Mouse (Mus musculus) limb, embryonic 14.5 days (tissue): ENCODE results near the gene Gata2. TPM values are rescaled to one million over a fixed set of nuclear protein-coding genes. Genes with fewer than 3 reads are reported as not detected.

Experiments used
- ATAC-seq: fragments of 200-750 bp; cut with Nextera tagmentation; 2 replicates; pipeline ENCODE4 v1.8.0; 2017; ENCODE audit warnings: low read depth, moderate number of reproducible peaks, moderate TSS enrichment; ENCODE audit not compliant: low FRiP score
- DNase-seq: peaks from one replicate; pipeline ENCODE4 v3.0.0-alpha.2; 2015; ENCODE audit warnings: low spot score
- H3K27ac ChIP-seq: fragments of 300-500 bp; sonication (generic); replicated peaks from 2 replicates; pipeline ENCODE4 v1.5.1; 2014; ENCODE audit warnings: low read depth, mild to moderate bottlenecking, low read length, moderate library complexity, mixed read lengths
- H3K27me3 ChIP-seq: fragments of 300-500 bp; sonication (generic); 2 replicates; pipeline ENCODE4 v1.6.1; 2014; ENCODE audit warnings: low read length, mixed read lengths; ENCODE audit not compliant: control insufficient read depth, insufficient read depth
- H3K36me3 ChIP-seq: fragments of 300-500 bp; sonication (generic); 2 replicates; pipeline ENCODE4 v1.6.1; 2014; ENCODE audit warnings: mild to moderate bottlenecking, low read length, moderate library complexity, mixed read lengths; ENCODE audit not compliant: control insufficient read depth, insufficient read depth
- H3K4me1 ChIP-seq: fragments of 300-500 bp; sonication (generic); 2 replicates; pipeline ENCODE4 v1.6.1; 2014; ENCODE audit warnings: antibody characterized with exemption, low read length, mixed read lengths; ENCODE audit not compliant: control insufficient read depth, insufficient read depth
- H3K4me2 ChIP-seq: fragments of 300-500 bp; sonication (generic); replicated peaks from 2 replicates; pipeline ENCODE4 v1.6.1; 2014; ENCODE audit warnings: low read depth, mild to moderate bottlenecking, low read length, moderate library complexity; ENCODE audit not compliant: severe bottlenecking
- H3K4me3 ChIP-seq: fragments of 300-500 bp; sonication (generic); replicated peaks from 2 replicates; pipeline ENCODE4 v1.5.1; 2014; ENCODE audit warnings: low read length
- H3K9ac ChIP-seq: fragments of 300-500 bp; sonication (generic); 2 replicates; pipeline ENCODE4 v1.6.1; 2014; ENCODE audit warnings: mild to moderate bottlenecking, low read depth, low read length, moderate library complexity; ENCODE audit not compliant: severe bottlenecking
- H3K9me3 ChIP-seq: fragments of 300-500 bp; sonication (generic); 2 replicates; pipeline ENCODE4 v1.6.1; 2016; ENCODE audit warnings: low read length; ENCODE audit not compliant: control insufficient read depth
- POLR2A ChIP-seq: fragments of 200-500 bp; IDR thresholded peaks from 2 replicates; pipeline ENCODE4 v1.8.0; 2012; ENCODE audit warnings: inconsistent platforms, mild to moderate bottlenecking, moderate library complexity, borderline replicate concordance; ENCODE audit not compliant: insufficient read depth, insufficient read length; ENCODE audit errors: extremely low read depth
- WGBS: fragments of 180-500 bp; shearing (Covaris S2); extraction: QIAGEN DNeasy Blood & Tissue Kit; methylation state at CpG from one replicate; pipeline ENCODE4 v1.1.7; 2014; 5-methylcytosine and 5-hydroxymethylcytosine counted together
- polyA plus RNA-seq, 2 experiments: library from polyadenylated mRNA; depleted of rRNA in 1 of 2; stranded (reverse) in 1 of 2; unstranded in 1 of 2; fragments of >200 nt; fragmentation: Nextera tagmentation in 1 of 2; extraction: Ambion mirVana in 1 of 2; gene quantifications; 2 replicates each; pipeline versions ENCODE4 v1.2.1 to v1.2.3; 2012 to 2014

Gene Gata2
- polyA plus RNA-seq, 2 experiments: 15.7 to 19.3 TPM

- no peak for TF ChIP-seq POLR2A
- WGBS: 74% methylated on average over 4 of the region's 4 CpGs
- Histone ChIP-seq H3K4me3 (no peak overlapping the region), H3K4me2 (no peak overlapping the region), H3K4me1 (no peaks in the 10 kb centered on the region), H3K9me3 (no peaks in the 10 kb centered on the region), H3K27ac (no peak overlapping the region), H3K27me3 (no peaks in the 10 kb centered on the region), H3K9ac (no peak overlapping the region), H3K36me3 (peaks cover 12% of the 10 kb centered on the region; the same call in 1 of the 2 replicates)
- DNase-seq (no peak), ATAC-seq (no peak)
Measured at GRCm38 (mm10) chr6:88255435-88255834, 61.7 kb downstream of the Gata2 start.

Other genes with a start within 250 kb of the Gata2 start
- 118 and 159 TPM in 2 replicates for gene H1fx, start 212.3 kb upstream of the Gata2 start, polyA plus RNA-seq (2012; rRNA removed)
- gene H1fx, start 212.3 kb upstream of the Gata2 start, polyA plus RNA-seq (2014; fragmentation: Nextera tagmentation; extraction: Ambion mirVana): 61.9 and 80.5 TPM in 2 replicates
- 185 and 208 TPM in 2 replicates for gene Rab7, start 148.6 kb upstream of the Gata2 start, polyA plus RNA-seq (2012; rRNA removed)
- 217 and 225 TPM in 2 replicates for gene Rab7, start 148.6 kb upstream of the Gata2 start, polyA plus RNA-seq (2014; fragmentation: Nextera tagmentation; extraction: Ambion mirVana)
- 316 and 329 TPM in 2 replicates for gene Rpn1, start 109.4 kb upstream of the Gata2 start, polyA plus RNA-seq (2012; rRNA removed)
- 381 and 396 TPM in 2 replicates for gene Rpn1, start 109.4 kb upstream of the Gata2 start, polyA plus RNA-seq (2014; fragmentation: Nextera tagmentation; extraction: Ambion mirVana)
- not detected in 2 replicates for gene Dnajb8, start 28.4 kb downstream of the Gata2 start, polyA plus RNA-seq (2012; rRNA removed)
- not detected in 2 replicates for gene Dnajb8, start 28.4 kb downstream of the Gata2 start, polyA plus RNA-seq (2014; fragmentation: Nextera tagmentation; extraction: Ambion mirVana)